Mouse (Mus musculus): ENCODE measurements around the gene Wdr27. TPM values are rescaled to one million over a fixed set of nuclear protein-coding genes. Genes with fewer than 3 reads are reported as not detected.

Gene Wdr27
- polyA plus RNA-seq, 1 experiment from 2014 or later, result 0.98 TPM

Other genes starting within 250 kb of the Wdr27 start
- gene Thbs2, start 248.9 kb downstream of the Wdr27 start, polyA plus RNA-seq (2015; fragmentation: Nextera tagmentation; extraction: Ambion mirVana), result 1.9 and 2.2 TPM in 2 replicates
- gene 1600012H06Rik, start within 50 bp of the Wdr27 start, polyA plus RNA-seq (2015; fragmentation: Nextera tagmentation; extraction: Ambion mirVana), result 11.9 and 12.2 TPM in 2 replicates
- gene Phf10, start 18.1 kb upstream of the Wdr27 start, polyA plus RNA-seq (2015; fragmentation: Nextera tagmentation; extraction: Ambion mirVana), result 93.2 and 105 TPM in 2 replicates
- 3.7 and 5.1 TPM in 2 replicates for gene 9030025P20Rik, start 35.3 kb upstream of the Wdr27 start, polyA plus RNA-seq (2015; fragmentation: Nextera tagmentation; extraction: Ambion mirVana)
- gene Gm3417, start 35.6 kb upstream of the Wdr27 start, polyA plus RNA-seq (2015; fragmentation: Nextera tagmentation; extraction: Ambion mirVana), result 0.53 and 0.91 TPM in 2 replicates
- 2.5 and 3.4 TPM in 2 replicates for gene Gm3435, start 67.0 kb upstream of the Wdr27 start, polyA plus RNA-seq (2015; fragmentation: Nextera tagmentation; extraction: Ambion mirVana)
- 22.4 and 23.9 TPM in 2 replicates for gene Ermard, start 98.0 kb upstream of the Wdr27 start, polyA plus RNA-seq (2015; fragmentation: Nextera tagmentation; extraction: Ambion mirVana)
- gene Tcte3, start 98.3 kb upstream of the Wdr27 start, polyA plus RNA-seq (2015; fragmentation: Nextera tagmentation; extraction: Ambion mirVana), result 2.3 and 2.8 TPM in 2 replicates
- gene Gm3448, start 98.4 kb upstream of the Wdr27 start, polyA plus RNA-seq (2015; fragmentation: Nextera tagmentation; extraction: Ambion mirVana), result 1.8 and 3.4 TPM in 2 replicates

All from liver, embryonic 15.5 days (tissue).